Mouse (Mus musculus) bone marrow, adult 2 months (tissue): Measurements from ENCODE around the gene Mark4.

Experiments used
- CTCF ChIP-seq: fragments of 200-500 bp; IDR thresholded peaks from 2 replicates; pipeline ENCODE4 v1.5.1; 2011; ENCODE audit warnings: low read length, control low read depth; ENCODE audit not compliant: control insufficient read depth, insufficient read depth
- POLR2A ChIP-seq: fragments of 200-500 bp; IDR thresholded peaks from 2 replicates; pipeline ENCODE4 v1.6.1; 2011; ENCODE audit warnings: low read depth, mild to moderate bottlenecking, control low read depth, low read length, borderline replicate concordance; ENCODE audit not compliant: control insufficient read depth

DNA sequence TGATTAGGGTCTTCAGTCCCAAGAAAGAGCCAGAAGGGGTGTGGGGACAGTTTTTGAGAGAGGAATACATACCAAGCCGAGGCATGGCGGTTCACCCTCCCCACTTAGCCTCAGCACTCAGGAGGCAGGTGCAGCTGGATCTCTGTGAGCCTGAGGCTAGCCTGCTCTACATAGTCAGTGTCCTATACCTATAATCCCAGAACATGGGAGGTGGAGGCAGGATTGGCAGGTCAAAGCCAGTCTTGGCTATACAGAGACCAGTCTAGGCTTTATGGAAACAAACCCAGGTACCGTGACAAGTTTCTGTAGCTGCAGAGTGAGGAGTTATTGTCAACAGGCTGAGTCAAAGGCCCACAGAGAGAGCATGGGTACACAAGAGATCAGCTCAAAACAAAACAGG is 35.5 kb downstream of the Mark4 start:
- no peak for TF ChIP-seq POLR2A
- no peak for TF ChIP-seq CTCF
